Mouse (Mus musculus) hindbrain, postnatal 0 days (tissue): ENCODE results near the gene Rpgrip1l. TPM values are rescaled to one million over a fixed set of nuclear protein-coding genes. Genes with fewer than 3 reads are reported as not detected.
A peak's percentile ranks its signal among the peaks of the same experiment; 100 is the strongest.

ENCODE experiments used
- ATAC-seq: fragments of 200-750 bp; cut with Nextera tagmentation; 2 replicates; pipeline ENCODE4 v1.8.0; 2017; ENCODE audit warnings: mild to moderate bottlenecking, moderate TSS enrichment, moderate library complexity
- DNase-seq: peaks from one replicate; pipeline ENCODE4 v3.0.0-alpha.2; 2015; ENCODE audit warnings: low spot score
- H3K27ac ChIP-seq: fragments of 300-500 bp; sonication (generic); 2 replicates; pipeline ENCODE4 v1.5.1; 2014; ENCODE audit warnings: mild to moderate bottlenecking
- H3K27me3 ChIP-seq: fragments of 300-500 bp; sonication (generic); 2 replicates; pipeline ENCODE4 v1.6.1; 2014; ENCODE audit warnings: low read length, mixed read lengths; ENCODE audit not compliant: insufficient read depth
- H3K36me3 ChIP-seq: fragments of 300-500 bp; sonication (generic); 2 replicates; pipeline ENCODE4 v1.6.1; 2014; ENCODE audit warnings: low read length, mixed read lengths; ENCODE audit not compliant: insufficient read depth
- H3K4me1 ChIP-seq: fragments of 300-500 bp; sonication (generic); 2 replicates; pipeline ENCODE4 v1.6.1; 2014; ENCODE audit warnings: antibody characterized with exemption, low read length, mixed read lengths; ENCODE audit not compliant: insufficient read depth
- H3K4me2 ChIP-seq: fragments of 300-500 bp; sonication (generic); 2 replicates; pipeline ENCODE4 v1.6.1; 2014; ENCODE audit warnings: low read depth, mild to moderate bottlenecking, low read length, moderate library complexity, mixed read lengths
- H3K4me3 ChIP-seq: fragments of 300-500 bp; sonication (generic); 2 replicates; pipeline ENCODE4 v1.5.1; 2014; ENCODE audit warnings: low read length
- H3K9ac ChIP-seq: fragments of 300-500 bp; sonication (generic); replicated peaks from 2 replicates; pipeline ENCODE4 v1.6.1; 2014; ENCODE audit warnings: mild to moderate bottlenecking, low read length, moderate library complexity, mixed read lengths
- H3K9me3 ChIP-seq: fragments of 300-500 bp; sonication (generic); 2 replicates; pipeline ENCODE4 v1.6.1; 2016; ENCODE audit warnings: low read length, mixed read lengths
- CTCF ChIP-seq: IDR thresholded peaks from 2 replicates; pipeline ENCODE4 v1.5.1; 2016; ENCODE audit warnings: antibody characterized with exemption, control low read depth, low read depth
- WGBS: fragments of 180-500 bp; shearing (Covaris S2); extraction: QIAGEN DNeasy Blood & Tissue Kit; methylation state at CpG from one replicate; pipeline ENCODE4 v1.1.7; 2014; 5-methylcytosine and 5-hydroxymethylcytosine counted together
- polyA plus RNA-seq: library from polyadenylated mRNA; unstranded; fragments of >200 nt; fragmentation: Nextera tagmentation; extraction: Ambion mirVana; gene quantifications from 2 replicates; pipeline ENCODE4 v1.2.1, GENCODE M21; 2015
- total RNA-seq: library from RNA; depleted of rRNA; stranded (reverse); fragments of >200 nt; gene quantifications from 2 replicates; pipeline ENCODE4 v1.2.3, GENCODE M21; 2014

Gene Rpgrip1l
- total and polyA plus RNA-seq, 2 experiments from 2014 or later = 6.8 to 12.7 TPM

GRCm38 (mm10) chr8:91339651-91340050, 26.6 kb upstream of the Rpgrip1l start:
- H3K27me3 ChIP-seq = no peaks in the 10 kb centered on the region
- 89% methylated on average over 8 of the region's 8 CpGs for WGBS
- H3K4me2 ChIP-seq = no peak overlapping the region
- no peak overlapping the region for H3K4me3 ChIP-seq
- DNase-seq = no peak
- H3K36me3 ChIP-seq = no peaks in the 10 kb centered on the region
- TF ChIP-seq CTCF = no peak
- no peaks in the 10 kb centered on the region for H3K4me1 ChIP-seq
- ATAC-seq = no peak
- H3K9me3 ChIP-seq = no peaks in the 10 kb centered on the region
- H3K27ac ChIP-seq = no peak overlapping the region
- no peak overlapping the region for H3K9ac ChIP-seq

GRCm38 (mm10) chr8:91338389-91339154, 25.5 kb upstream of the Rpgrip1l start:
- TF ChIP-seq CTCF = no peak
- Histone ChIP-seq H3K4me1 (no peaks in the 10 kb centered on the region), H3K4me2 (no peak overlapping the region), H3K4me3 (no peak overlapping the region), H3K27ac (no peak overlapping the region), H3K9me3 (no peaks in the 10 kb centered on the region), H3K36me3 (no peaks in the 10 kb centered on the region), H3K27me3 (no peaks in the 10 kb centered on the region), H3K9ac (no peak overlapping the region)
- ATAC-seq (no peak), DNase-seq (no peak)
- 88% methylated on average over 6 of the region's 6 CpGs for WGBS

GRCm38 (mm10) chr8:91329461-91329850, 16.4 kb upstream of the Rpgrip1l start:
- no peaks in the 10 kb centered on the region for H3K27me3 ChIP-seq
- H3K9me3 ChIP-seq = no peaks in the 10 kb centered on the region
- TF ChIP-seq CTCF = no peak
- 0 out of 2 replicates have a peak, but pooled peaks have one; percentile 4 for ATAC-seq
- no peak overlapping the region for H3K4me3 ChIP-seq
- H3K36me3 ChIP-seq = no peaks in the 10 kb centered on the region
- H3K9ac ChIP-seq = peak overlapping the region; percentile 14; the same call in 1 of the 2 replicates
- whole genome bisulfite sequencing = 33% methylated on average over 6 of the region's 6 CpGs
- peak overlapping the region; percentile 71 for H3K27ac ChIP-seq
- DNase-seq = no peak
- peaks cover 34% of the 10 kb centered on the region for H3K4me1 ChIP-seq
- H3K4me2 ChIP-seq = peak overlapping the region; percentile 48

GRCm38 (mm10) chr8:91329056-91329455, 16.0 kb upstream of the Rpgrip1l start:
- Histone ChIP-seq H3K36me3 (no peaks in the 10 kb centered on the region), H3K27me3 (no peaks in the 10 kb centered on the region), H3K4me3 (no peak overlapping the region), H3K9me3 (no peaks in the 10 kb centered on the region), H3K4me1 (peaks cover 34% of the 10 kb centered on the region), H3K27ac (0 out of 2 replicates have a peak overlapping the region, but pooled peaks have one; percentile 71), H3K9ac (0 out of 2 replicates have a peak overlapping the region, but pooled peaks have one; percentile 14), H3K4me2 (no peak overlapping the region)
- 65% methylated on average over 9 of the region's 9 CpGs for WGBS
- no peak for DNase-seq
- no peak for TF ChIP-seq CTCF
- no peak for ATAC-seq

GRCm38 (mm10) chr8:91327471-91328205, 14.6 kb upstream of the Rpgrip1l start:
- H3K9me3 ChIP-seq = no peaks in the 10 kb centered on the region
- 78% methylated on average over 11 of the region's 11 CpGs for whole genome bisulfite sequencing
- H3K9ac ChIP-seq = no peak overlapping the region
- no peak overlapping the region for H3K4me2 ChIP-seq
- no peak overlapping the region for H3K27ac ChIP-seq
- peaks cover 35% of the 10 kb centered on the region; the same call in 1 of the 2 replicates for H3K4me1 ChIP-seq
- TF ChIP-seq CTCF = no peak
- ATAC-seq (no peak), DNase-seq (peak; percentile 19)
- no peak overlapping the region for H3K4me3 ChIP-seq
- H3K36me3 ChIP-seq = no peaks in the 10 kb centered on the region
- no peaks in the 10 kb centered on the region for H3K27me3 ChIP-seq

- no peak overlapping the region for H3K9ac ChIP-seq
- peaks cover 34% of the 10 kb centered on the region; the same call in 1 of the 2 replicates for H3K4me1 ChIP-seq
- DNase-seq (no peak), ATAC-seq (no peak)
- no peaks in the 10 kb centered on the region for H3K36me3 ChIP-seq
- H3K4me3 ChIP-seq = no peak overlapping the region
- no peak for TF ChIP-seq CTCF
- no peaks in the 10 kb centered on the region for H3K27me3 ChIP-seq
- no peak overlapping the region for H3K27ac ChIP-seq
- no peak overlapping the region for H3K4me2 ChIP-seq
- no peaks in the 10 kb centered on the region for H3K9me3 ChIP-seq
- 81% methylated on average over 6 of the region's 6 CpGs for WGBS
Measured at GRCm38 (mm10) chr8:91326946-91327345, 13.9 kb upstream of the Rpgrip1l start.
